In genomic region chr9:47133454-47133853, GRCm38 (mm10) we compare ENCODE assay signal across 30 mouse cellular contexts.
DNase-seq lines count a peak whose midpoint lies in the region; ATAC-seq lines count a peak whose summit lies in the region.
"Had no signal": no experiment of that assay in that cellular context is flagged by ENCODE, and none has a peak within 500 bp of the region (broad histone marks: within the 10 kb centered on the region; RNA-seq: fewer than 3 reads in every experiment).

No protein-coding gene starts in this region.

- H3K4me1 ChIP-seq in erythroblast, embryonic 14.5 days (ENCODE audit: control insufficient read depth) = peaks cover 33% of the 10 kb centered on the region
- peaks cover 6% of the 10 kb centered on the region; the same call in 1 of the 2 replicates for H3K4me1 ChIP-seq in hindbrain, embryonic 10.5 days (replicated peaks)
- no peaks in the 10 kb centered on the region for H3K4me1 ChIP-seq in hindbrain, embryonic 13.5 days (replicated peaks)
- H3K4me1 ChIP-seq in liver, embryonic 15.5 days (replicated peaks) = peaks cover 20% of the 10 kb centered on the region
- H3K4me1 ChIP-seq: forebrain, embryonic 13.5 days; hindbrain, embryonic 12.5 days; limb, embryonic 15.5 days; lung, embryonic 15.5 days; neural tube, embryonic 13.5 days had no signal

- no peaks in the 10 kb centered on the region for H3K27me3 ChIP-seq in erythroblast, embryonic 14.5 days (ENCODE audit: control insufficient read depth)
- H3K27me3 ChIP-seq in hindbrain, embryonic 10.5 days (ENCODE audit: insufficient read depth, poor library complexity, severe bottlenecking) = no peaks in the 10 kb centered on the region
- no peaks in the 10 kb centered on the region for H3K27me3 ChIP-seq in hindbrain, embryonic 13.5 days
- no peaks in the 10 kb centered on the region for H3K27me3 ChIP-seq in liver, embryonic 15.5 days
- H3K27me3 ChIP-seq: embryonic facial prominence, embryonic 13.5 days; forebrain, embryonic 13.5 days; hindbrain, embryonic 12.5 days; lung, embryonic 15.5 days; neural tube, embryonic 13.5 days had no signal

- 78% methylated on average over 5 of the region's 5 CpGs for WGBS in hindbrain, embryonic 10.5 days
- 75% methylated on average over 5 of the region's 5 CpGs for WGBS in hindbrain, embryonic 13.5 days
- WGBS in liver, embryonic 15.5 days (ENCODE audit: insufficient replicate concordance) = 78% methylated on average over 5 of the region's 5 CpGs

- H3K4me3 ChIP-seq in erythroblast, embryonic 14.5 days (replicated peaks) = peak overlapping the region; percentile 14
- no peak overlapping the region for H3K4me3 ChIP-seq in hindbrain, embryonic 10.5 days
- H3K4me3 ChIP-seq in hindbrain, embryonic 13.5 days = no peak overlapping the region
- H3K4me3 ChIP-seq in liver, embryonic 15.5 days (replicated peaks) = no peak overlapping the region
- H3K4me3 ChIP-seq: embryonic facial prominence, embryonic 13.5 days; forebrain, embryonic 13.5 days; hindbrain, embryonic 12.5 days; limb, embryonic 10.5 days; limb, embryonic 15.5 days; lung, embryonic 15.5 days; myocyte; neural tube, embryonic 13.5 days had no signal

- peak overlapping the region; percentile 59; the same call in 1 of the 2 replicates for H3K27ac ChIP-seq in hindbrain, embryonic 10.5 days
- no peak overlapping the region for H3K27ac ChIP-seq in hindbrain, embryonic 13.5 days
- H3K27ac ChIP-seq in liver, embryonic 15.5 days (replicated peaks) = no peak overlapping the region
- H3K27ac ChIP-seq: embryonic facial prominence, embryonic 13.5 days; forebrain, embryonic 13.5 days; hindbrain, embryonic 12.5 days; limb, embryonic 10.5 days; limb, embryonic 15.5 days; lung, embryonic 15.5 days; neural tube, embryonic 13.5 days; stomach, postnatal 0 days had no signal

- H3K9ac ChIP-seq in hindbrain, embryonic 13.5 days = no peak overlapping the region
- no peak overlapping the region for H3K9ac ChIP-seq in liver, embryonic 15.5 days
- H3K9ac ChIP-seq: embryonic facial prominence, embryonic 13.5 days; forebrain, embryonic 13.5 days; hindbrain, embryonic 12.5 days; limb, embryonic 15.5 days; lung, embryonic 15.5 days; neural tube, embryonic 13.5 days had no signal

- no peak for ATAC-seq in erythroblast, adult 5-6 weeks (replicated peaks; ENCODE audit: low FRiP score, poor library complexity, severe bottlenecking)
- ATAC-seq in hindbrain, embryonic 13.5 days (ENCODE audit: low FRiP score) = no peak
- no peak for ATAC-seq in liver, embryonic 15.5 days (ENCODE audit: insufficient read depth)
- ATAC-seq: forebrain, embryonic 13.5 days; intestine, embryonic 16.5 days; Patski had no signal

- no peak for DNase-seq in hindbrain, embryonic 10.5 days (ENCODE audit: low spot score)
- DNase-seq in embryo, embryonic 11 days = peak; percentile 13
- no peak for DNase-seq in kidney, adult 18-20 months
- DNase-seq: adrenal gland, postnatal 25 days; cerebellum, adult 11-12 months; cerebellum, postnatal 10 days; gastrocnemius, postnatal 14 days; kidney, adult 9 months; kidney, postnatal 10 days; layer of hippocampus, postnatal 36 days; right cerebral cortex, postnatal 4 days; thymus, adult 2 months; thymus, postnatal 4 days had no signal

- no peak overlapping the region for H3K4me2 ChIP-seq in hindbrain, embryonic 13.5 days
- H3K4me2 ChIP-seq in liver, embryonic 15.5 days = peak overlapping the region; percentile 42
- H3K4me2 ChIP-seq: embryonic facial prominence, embryonic 13.5 days; forebrain, embryonic 13.5 days; hindbrain, embryonic 12.5 days; limb, embryonic 15.5 days; lung, embryonic 15.5 days; midbrain, embryonic 11.5 days; neural tube, embryonic 13.5 days had no signal

- H3K9me3 ChIP-seq in erythroblast, embryonic 14.5 days (ENCODE audit: control insufficient read depth, low read length) = no peaks in the 10 kb centered on the region
- H3K9me3 ChIP-seq in hindbrain, embryonic 10.5 days = no peaks in the 10 kb centered on the region
- no peaks in the 10 kb centered on the region for H3K9me3 ChIP-seq in hindbrain, embryonic 13.5 days
- H3K9me3 ChIP-seq in liver, embryonic 15.5 days (replicated peaks) = no peaks in the 10 kb centered on the region
- H3K9me3 ChIP-seq: embryonic facial prominence, embryonic 13.5 days; forebrain, embryonic 13.5 days; hindbrain, embryonic 12.5 days; limb, embryonic 10.5 days; limb, embryonic 15.5 days; lung, embryonic 15.5 days; neural tube, embryonic 13.5 days had no signal

- H3K36me3 ChIP-seq in erythroblast, embryonic 14.5 days (ENCODE audit: control insufficient read depth) = no peaks in the 10 kb centered on the region
- no peaks in the 10 kb centered on the region for H3K36me3 ChIP-seq in hindbrain, embryonic 10.5 days
- no peaks in the 10 kb centered on the region for H3K36me3 ChIP-seq in hindbrain, embryonic 13.5 days
- H3K36me3 ChIP-seq in liver, embryonic 15.5 days (replicated peaks) = no peaks in the 10 kb centered on the region
- H3K36me3 ChIP-seq: embryonic facial prominence, embryonic 13.5 days; G1E; hindbrain, embryonic 12.5 days; limb, embryonic 10.5 days; limb, embryonic 15.5 days; lung, embryonic 15.5 days; neural tube, embryonic 13.5 days had no signal
